Mouse (Mus musculus): ENCODE data around the gene St5. TPM values are rescaled to one million over a fixed set of nuclear protein-coding genes. Genes with fewer than 3 reads are reported as not detected.

St5 gene
- total and polyA plus RNA-seq, 3 experiments: 24.3 to 40.3 (median 28.4) TPM

DNA sequence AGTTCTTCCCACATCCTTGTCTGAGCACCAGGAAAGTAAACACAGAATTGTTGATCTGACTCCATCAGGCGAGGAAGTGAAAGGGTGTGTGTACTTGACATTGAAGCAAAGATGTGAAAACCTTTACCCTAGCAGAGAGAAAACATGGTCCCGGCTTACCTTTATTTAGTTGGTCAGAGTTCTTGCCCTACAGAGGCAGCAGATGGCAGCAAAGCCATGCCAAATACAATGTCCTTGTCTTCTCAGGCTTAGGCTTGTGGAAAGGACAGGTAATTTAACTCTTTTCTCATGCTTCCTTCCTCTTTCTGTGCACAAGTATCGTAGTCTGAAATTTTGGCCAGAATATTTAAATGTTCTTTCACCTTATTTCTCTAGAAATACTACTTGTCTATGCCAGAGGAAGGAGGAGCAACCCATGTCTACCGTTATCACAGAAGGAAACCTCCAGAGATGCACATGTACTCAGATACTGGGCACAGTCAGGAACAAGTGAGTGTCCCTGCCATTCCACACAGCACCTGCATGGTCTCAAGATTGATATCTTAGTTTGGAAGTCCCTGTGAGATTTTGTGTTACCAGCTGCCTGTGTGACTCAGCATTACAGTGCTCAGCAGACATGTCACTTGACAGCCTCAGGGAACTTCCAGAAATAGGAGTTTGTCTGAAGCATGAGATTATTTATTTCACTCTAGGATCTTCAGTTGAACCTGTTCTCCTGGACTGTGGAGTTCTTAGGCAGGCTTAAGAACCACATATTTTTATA lies 3.8 kb upstream of the St5 start:
- TF ChIP-seq EP300 (IDR thresholded peaks at IDR 0.05; ENCODE audit: insufficient read depth, low read depth, low read length) (0 out of 2 replicates have a peak, but pooled peaks have one; percentile 21), CTCF (IDR thresholded peaks at IDR 0.05) (peak; percentile 81), POLR2A (IDR thresholded peaks at IDR 0.05; ENCODE audit: insufficient read depth, low read depth, low read length) (no peak)
- no peaks in the 10 kb centered on the region for H3K27me3 ChIP-seq (ENCODE audit: control insufficient read depth, insufficient read depth, low read length)
- H3K79me2 ChIP-seq (replicated peaks; ENCODE audit: control insufficient read depth, insufficient read depth, low read length): no peaks in the 10 kb centered on the region
- H3K4me3 ChIP-seq: no peak overlapping the region
- peaks cover 9% of the 10 kb centered on the region for H3K4me1 ChIP-seq (ENCODE audit: control insufficient read depth, insufficient read depth, low read length)
- no peak overlapping the region for H3K9ac ChIP-seq (ENCODE audit: low read depth, low read length)
- intact Hi-C loops (cut with DNase I): no loop called here
- WGBS: 30% methylated on average over 4 of the region's 4 CpGs
- H3K36me3 ChIP-seq (ENCODE audit: control insufficient read depth, insufficient read depth, low read length): peaks cover 7% of the 10 kb centered on the region
- DNase-seq: peak; percentile 45 to 48
- no peak overlapping the region; the same call in 1 of the 2 replicates for H3K27ac ChIP-seq

DNA sequence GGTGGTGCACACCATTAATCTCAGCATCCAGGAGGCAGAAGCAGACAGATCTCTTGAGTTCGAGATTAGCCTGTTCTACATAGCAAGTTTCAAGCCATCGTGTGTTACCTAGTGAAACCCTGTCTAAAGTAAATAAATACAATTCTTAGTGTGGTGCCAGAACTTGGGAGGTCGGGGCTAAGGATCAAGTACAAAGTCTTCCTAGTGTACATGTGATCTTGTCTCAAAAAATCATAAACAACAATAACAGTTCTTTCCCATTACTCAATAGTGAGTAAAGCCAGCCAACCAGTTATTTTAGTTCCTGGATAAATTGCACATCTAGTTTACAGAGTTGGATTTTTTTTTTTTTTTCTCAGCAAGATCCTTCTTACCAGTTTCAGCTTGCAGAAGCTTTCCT lies 1.1 kb upstream of the St5 start:
- Histone ChIP-seq H3K9ac (ENCODE audit: low read depth, low read length) (no peak overlapping the region), H3K36me3 (ENCODE audit: control insufficient read depth, insufficient read depth, low read length) (peaks cover 4% of the 10 kb centered on the region), H3K4me3 (peak overlapping the region; percentile 85; the same call in 1 of the 2 replicates), H3K27me3 (ENCODE audit: control insufficient read depth, insufficient read depth, low read length) (no peaks in the 10 kb centered on the region), H3K27ac (no peak overlapping the region), H3K79me2 (replicated peaks; ENCODE audit: control insufficient read depth, insufficient read depth, low read length) (no peaks in the 10 kb centered on the region), H3K4me1 (ENCODE audit: control insufficient read depth, insufficient read depth, low read length) (peaks cover 8% of the 10 kb centered on the region)
- no peak for TF ChIP-seq EP300 (IDR thresholded peaks at IDR 0.05; ENCODE audit: insufficient read depth, low read depth, low read length)
- TF ChIP-seq CTCF (IDR thresholded peaks at IDR 0.05): no peak
- no peak for TF ChIP-seq POLR2A (IDR thresholded peaks at IDR 0.05; ENCODE audit: insufficient read depth, low read depth, low read length)
- DNase-seq: no peak
- 63% methylated on average over 3 of the region's 3 CpGs for WGBS
- intact Hi-C loops (cut with DNase I): no loop called here

DNA sequence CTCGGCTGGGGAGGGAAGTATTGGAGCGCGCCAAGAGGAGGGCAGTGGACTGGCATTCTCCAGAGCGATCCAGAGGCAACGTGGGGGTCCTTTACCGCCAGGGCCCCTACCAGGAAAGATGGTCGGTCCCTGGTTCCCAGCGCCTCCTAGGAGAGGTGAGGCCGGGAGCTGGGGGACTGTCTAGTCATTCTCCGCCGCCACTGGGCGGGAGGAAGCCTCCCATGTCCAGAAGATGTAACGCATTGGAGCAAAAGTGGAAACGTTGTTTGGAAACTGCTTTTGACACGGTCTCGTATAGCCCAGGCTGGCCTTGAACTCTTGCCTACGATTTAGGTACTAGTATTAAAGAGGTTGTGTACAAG lies 592 bp upstream of the St5 start:
- TF ChIP-seq POLR2A (IDR thresholded peaks at IDR 0.05; ENCODE audit: insufficient read depth, low read depth, low read length): no peak
- no peak for TF ChIP-seq EP300 (IDR thresholded peaks at IDR 0.05; ENCODE audit: insufficient read depth, low read depth, low read length)
- TF ChIP-seq CTCF (IDR thresholded peaks at IDR 0.05): no peak
- peak overlapping the region; percentile 66 for H3K27ac ChIP-seq
- intact Hi-C loops (cut with DNase I): no loop called here
- peak overlapping the region; percentile 78 for H3K9ac ChIP-seq (ENCODE audit: low read depth, low read length)
- peaks cover 8% of the 10 kb centered on the region for H3K4me1 ChIP-seq (ENCODE audit: control insufficient read depth, insufficient read depth, low read length)
- WGBS: 5% methylated on average over 17 of the region's 17 CpGs
- no peaks in the 10 kb centered on the region for H3K79me2 ChIP-seq (replicated peaks; ENCODE audit: control insufficient read depth, insufficient read depth, low read length)
- no peaks in the 10 kb centered on the region for H3K27me3 ChIP-seq (ENCODE audit: control insufficient read depth, insufficient read depth, low read length)
- peak overlapping the region; percentile 85 for H3K4me3 ChIP-seq
- H3K36me3 ChIP-seq (ENCODE audit: control insufficient read depth, insufficient read depth, low read length): peaks cover 2% of the 10 kb centered on the region
- DNase-seq: no peak

DNA sequence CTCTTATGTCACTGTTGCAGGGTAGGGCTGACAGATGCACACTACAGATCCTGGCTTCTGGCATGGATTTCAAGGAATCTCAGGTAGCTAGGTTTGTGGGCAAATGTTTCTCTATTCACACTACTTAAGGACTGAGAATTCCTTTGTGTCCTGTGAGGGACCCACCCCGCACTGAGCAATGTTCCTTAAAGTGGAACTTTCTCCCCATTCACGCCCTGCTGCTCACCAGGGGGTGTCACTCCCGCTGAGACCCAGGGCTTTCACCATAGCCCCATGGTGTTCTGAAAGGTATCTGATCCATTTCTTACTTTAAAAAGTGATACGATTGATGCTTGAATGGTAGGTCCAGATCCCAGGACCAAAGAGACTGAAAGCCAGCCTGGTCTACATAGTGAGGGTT lies 684 bp downstream of the St5 start:
- H3K36me3 ChIP-seq (ENCODE audit: control insufficient read depth, insufficient read depth, low read length): no peaks in the 10 kb centered on the region; the same call in 1 of the 2 replicates
- no peak overlapping the region for H3K27ac ChIP-seq
- intact Hi-C loops (cut with DNase I): no loop called here
- no peak overlapping the region for H3K9ac ChIP-seq (ENCODE audit: low read depth, low read length)
- no peaks in the 10 kb centered on the region for H3K79me2 ChIP-seq (replicated peaks; ENCODE audit: control insufficient read depth, insufficient read depth, low read length)
- no peak for TF ChIP-seq EP300 (IDR thresholded peaks at IDR 0.05; ENCODE audit: insufficient read depth, low read depth, low read length)
- no peak for TF ChIP-seq POLR2A (IDR thresholded peaks at IDR 0.05; ENCODE audit: insufficient read depth, low read depth, low read length)
- TF ChIP-seq CTCF (IDR thresholded peaks at IDR 0.05): no peak
- no peak for DNase-seq
- peaks cover 6% of the 10 kb centered on the region for H3K4me1 ChIP-seq (ENCODE audit: control insufficient read depth, insufficient read depth, low read length)
- H3K4me3 ChIP-seq: no peak overlapping the region
- no peaks in the 10 kb centered on the region for H3K27me3 ChIP-seq (ENCODE audit: control insufficient read depth, insufficient read depth, low read length)
- 75% methylated on average over 4 of the region's 4 CpGs for WGBS

DNA sequence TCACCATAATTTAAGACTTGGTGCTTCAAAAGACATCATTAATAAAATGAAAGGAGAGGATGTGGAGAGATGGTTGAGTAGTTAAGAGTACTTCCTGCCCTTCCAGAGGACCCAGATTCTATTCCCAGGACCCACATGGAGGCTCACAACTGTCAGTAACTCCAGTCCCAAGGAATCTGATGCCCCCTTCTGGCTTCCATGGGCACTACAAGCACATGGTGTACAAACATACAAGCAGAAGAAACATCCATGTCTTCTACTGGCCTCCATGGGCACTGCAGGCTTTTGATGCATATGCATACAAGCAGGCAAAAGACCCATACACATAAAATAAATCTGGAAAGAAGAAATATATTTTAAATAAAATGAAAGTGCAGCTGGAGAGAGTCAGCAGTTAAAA lies 3.2 kb downstream of the St5 start:
- H3K36me3 ChIP-seq (ENCODE audit: control insufficient read depth, insufficient read depth, low read length): no peaks in the 10 kb centered on the region
- intact Hi-C loops (cut with DNase I): no loop called here
- no peaks in the 10 kb centered on the region for H3K27me3 ChIP-seq (ENCODE audit: control insufficient read depth, insufficient read depth, low read length)
- no peak overlapping the region for H3K27ac ChIP-seq
- H3K4me3 ChIP-seq: no peak overlapping the region
- no peaks in the 10 kb centered on the region for H3K79me2 ChIP-seq (replicated peaks; ENCODE audit: control insufficient read depth, insufficient read depth, low read length)
- peaks cover 3% of the 10 kb centered on the region; the same call in 1 of the 2 replicates for H3K4me1 ChIP-seq (ENCODE audit: control insufficient read depth, insufficient read depth, low read length)
- no peak overlapping the region for H3K9ac ChIP-seq (ENCODE audit: low read depth, low read length)
- no peak for DNase-seq
- TF ChIP-seq EP300 (IDR thresholded peaks at IDR 0.05; ENCODE audit: insufficient read depth, low read depth, low read length) (no peak), CTCF (IDR thresholded peaks at IDR 0.05) (peak; percentile 41)

DNA sequence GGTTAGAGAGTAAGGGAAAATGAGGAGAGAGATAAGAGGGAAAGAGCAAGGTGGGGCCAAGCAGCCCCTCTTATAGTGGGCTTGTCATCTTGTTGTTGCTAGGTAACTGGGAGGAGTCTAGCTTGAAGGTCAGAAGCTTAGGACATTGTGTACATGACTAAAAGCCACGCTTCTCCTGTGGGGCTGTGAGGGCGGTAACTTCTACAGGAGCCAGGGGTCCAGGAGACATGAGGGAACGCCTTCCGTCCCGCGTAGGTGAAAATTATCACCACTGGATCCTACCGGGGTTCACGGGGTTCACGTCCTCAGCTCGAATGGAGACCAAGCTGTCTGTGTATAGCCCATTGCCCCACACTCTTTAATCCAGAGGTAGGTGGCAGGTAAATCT lies 8.1 kb downstream of the St5 start:
- Histone ChIP-seq H3K27ac (no peak overlapping the region), H3K4me1 (ENCODE audit: control insufficient read depth, insufficient read depth, low read length) (0 out of 2 replicates have a peak, but pooled peaks cover 1% of the 10 kb centered on the region), H3K36me3 (ENCODE audit: control insufficient read depth, insufficient read depth, low read length) (no peaks in the 10 kb centered on the region), H3K27me3 (ENCODE audit: control insufficient read depth, insufficient read depth, low read length) (no peaks in the 10 kb centered on the region), H3K79me2 (replicated peaks; ENCODE audit: control insufficient read depth, insufficient read depth, low read length) (no peaks in the 10 kb centered on the region), H3K9ac (ENCODE audit: low read depth, low read length) (no peak overlapping the region), H3K4me3 (no peak overlapping the region)
- 90% methylated on average over 10 of the region's 10 CpGs for WGBS
- no peak for TF ChIP-seq POLR2A (IDR thresholded peaks at IDR 0.05; ENCODE audit: insufficient read depth, low read depth, low read length)
- no peak for TF ChIP-seq CTCF (IDR thresholded peaks at IDR 0.05)
- TF ChIP-seq EP300 (IDR thresholded peaks at IDR 0.05; ENCODE audit: insufficient read depth, low read depth, low read length): no peak
- DNase-seq: no peak
- intact Hi-C loops (cut with DNase I): no loop called here

Measured in heart, adult 2 months (tissue).